Mouse (Mus musculus): ENCODE results near the gene Atp5j2. TPM values are rescaled to one million over a fixed set of nuclear protein-coding genes. Genes with fewer than 3 reads are reported as not detected.

Atp5j2 gene
- polyA plus RNA-seq, 2 experiments, result 190 to 454 TPM

DNA sequence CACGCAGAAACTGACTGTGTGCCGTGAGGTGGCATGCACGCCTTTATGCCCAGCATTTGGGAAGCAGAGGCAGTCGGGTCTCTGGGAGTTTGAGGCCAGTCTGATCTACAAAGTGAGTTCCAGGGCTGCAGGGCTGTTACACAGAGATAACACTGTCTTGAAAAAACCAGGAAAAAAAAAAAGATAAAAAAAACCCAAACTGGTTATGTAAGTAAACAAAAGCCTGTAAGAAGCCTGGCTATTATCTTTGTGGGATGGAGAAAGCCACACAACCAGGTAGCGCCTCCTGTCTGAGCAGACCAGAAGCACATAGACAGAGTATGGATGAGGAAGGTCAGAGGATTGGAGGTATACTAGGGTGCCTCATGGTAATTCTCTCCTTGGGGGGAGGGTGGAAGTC, 39.2 kb downstream of the Atp5j2 start:
- Histone ChIP-seq H3K4me2 (ENCODE audit: low read depth) (no peak overlapping the region), H3K9me3 (ENCODE audit: control insufficient read depth, low read length) (no peaks in the 10 kb centered on the region), H3K4me3 (ENCODE audit: insufficient read depth in 1 of 2, low read depth in 2 of 2, low read length in 2 of 2) (no peak overlapping the region), H3K9ac (replicated peaks) (no peak overlapping the region), H3K27me3 (ENCODE audit: control insufficient read depth, insufficient read depth, low read length) (no peaks in the 10 kb centered on the region), H3K27ac (peak overlapping the region; percentile 33; the same call in 1 of the 2 replicates), H3K36me3 (replicated peaks; ENCODE audit: control insufficient read depth, insufficient read depth, low read depth) (peaks cover 53% of the 10 kb centered on the region), H3K4me1 (replicated peaks; ENCODE audit: control insufficient read depth in 2 of 2, insufficient read depth in 2 of 2, low read length in 1 of 2) (peaks cover 5 to 26% of the 10 kb centered on the region in 2 experiments; a peak in 3 of 4 replicates)
- TF ChIP-seq CTCF (IDR thresholded peaks at IDR 0.05; ENCODE audit: low read depth) (peak; percentile 39; the same call in 1 of the 2 replicates), EP300 (IDR thresholded peaks at IDR 0.05; ENCODE audit: low read depth) (peak; percentile 58)
- 53% methylated on average over 5 of the region's 5 CpGs for WGBS (ENCODE audit: insufficient replicate concordance)
- DNase-seq (ENCODE audit: low read depth in 3 of 3, low spot score in 3 of 3) (peak; percentile 44 to 51 (median 45)), ATAC-seq (ENCODE audit: insufficient read depth) (peak; percentile 58)

DNA sequence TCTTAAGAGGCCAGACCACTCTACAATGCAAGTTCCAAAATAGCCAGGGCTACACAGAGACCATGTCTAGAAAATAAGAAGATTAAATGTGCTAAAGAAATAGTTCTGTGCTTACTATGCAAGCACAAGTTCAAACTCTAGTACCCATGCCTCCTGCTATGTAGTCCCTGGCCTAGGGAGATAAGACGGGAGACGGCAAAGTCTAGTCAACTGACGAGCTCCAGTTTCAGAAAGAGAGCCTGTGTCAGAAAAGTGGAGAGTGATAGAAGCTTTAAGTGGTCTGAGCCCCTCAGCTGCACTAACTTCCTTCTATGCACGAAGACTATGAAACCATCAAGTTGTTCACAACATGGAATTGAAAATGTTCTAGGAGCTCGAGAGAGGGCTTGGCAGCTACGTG, 42.6 kb downstream of the Atp5j2 start:
- peaks cover 79% of the 10 kb centered on the region for H3K36me3 ChIP-seq (replicated peaks; ENCODE audit: control insufficient read depth, insufficient read depth, low read depth)
- peak; percentile 58 for ATAC-seq (ENCODE audit: insufficient read depth)
- 47% methylated on average over 6 of the region's 6 CpGs for WGBS (ENCODE audit: insufficient replicate concordance)

DNA sequence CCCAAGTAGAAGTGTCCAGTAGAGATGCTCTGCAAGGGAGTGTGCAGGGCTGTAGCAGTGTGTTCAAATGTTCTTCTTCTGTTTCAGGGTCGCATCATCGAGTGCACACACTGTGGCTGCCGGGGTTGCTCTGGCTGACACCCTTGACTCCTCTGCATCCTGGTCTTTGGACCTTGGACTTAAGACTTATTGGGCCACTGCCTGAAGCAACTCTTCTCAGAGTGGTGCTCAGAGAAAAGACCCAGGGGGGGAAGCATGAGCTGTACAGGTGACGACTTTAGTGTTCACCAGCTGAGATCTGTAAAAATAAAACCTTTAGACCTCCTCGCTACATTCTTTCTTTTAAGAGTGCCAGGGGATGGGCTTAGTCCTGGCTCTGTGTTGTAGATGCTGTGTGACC, 44.1 kb downstream of the Atp5j2 start:
- H3K27ac ChIP-seq, result no peak overlapping the region
- no peaks in the 10 kb centered on the region for H3K27me3 ChIP-seq (ENCODE audit: control insufficient read depth, insufficient read depth, low read length)
- no peak overlapping the region for H3K4me2 ChIP-seq (ENCODE audit: low read depth)
- ATAC-seq (ENCODE audit: insufficient read depth) (no peak), DNase-seq (ENCODE audit: low read depth in 3 of 3, low spot score in 3 of 3) (no peak)
- H3K4me1 ChIP-seq (replicated peaks; ENCODE audit: control insufficient read depth in 2 of 2, insufficient read depth in 2 of 2, low read length in 1 of 2), result peaks cover 3 to 18% of the 10 kb centered on the region in 2 experiments; a peak in 3 of 4 replicates
- H3K9me3 ChIP-seq (ENCODE audit: control insufficient read depth, low read length), result no peaks in the 10 kb centered on the region
- no peak overlapping the region for H3K9ac ChIP-seq (replicated peaks)
- 88% methylated on average over 5 of the region's 5 CpGs for WGBS (ENCODE audit: insufficient replicate concordance)
- no peak overlapping the region for H3K4me3 ChIP-seq (ENCODE audit: insufficient read depth in 1 of 2, low read depth in 2 of 2, low read length in 2 of 2)
- peaks cover 87% of the 10 kb centered on the region for H3K36me3 ChIP-seq (replicated peaks; ENCODE audit: control insufficient read depth, insufficient read depth, low read depth)
- TF ChIP-seq EP300 (IDR thresholded peaks at IDR 0.05; ENCODE audit: low read depth) (no peak), CTCF (IDR thresholded peaks at IDR 0.05; ENCODE audit: low read depth) (no peak)

More for the DNA sequence above, 42.6 kb downstream of the Atp5j2 start:
- Histone ChIP-seq H3K4me3 (ENCODE audit: insufficient read depth in 1 of 2, low read depth in 2 of 2, low read length in 2 of 2) (no peak overlapping the region), H3K27ac (peak overlapping the region; percentile 29), H3K9me3 (ENCODE audit: control insufficient read depth, low read length) (no peaks in the 10 kb centered on the region), H3K4me2 (ENCODE audit: low read depth) (no peak overlapping the region), H3K27me3 (ENCODE audit: control insufficient read depth, insufficient read depth, low read length) (no peaks in the 10 kb centered on the region), H3K4me1 (replicated peaks; ENCODE audit: control insufficient read depth in 2 of 2, insufficient read depth in 2 of 2, low read length in 1 of 2) (peaks cover 5 to 26% of the 10 kb centered on the region in 2 experiments; a peak in 3 of 4 replicates), H3K9ac (replicated peaks) (no peak overlapping the region)
- TF ChIP-seq CTCF (IDR thresholded peaks at IDR 0.05; ENCODE audit: low read depth), result no peak
- peak; percentile 46; the same call in 1 of the 2 replicates for TF ChIP-seq EP300 (IDR thresholded peaks at IDR 0.05; ENCODE audit: low read depth)
- no peak for DNase-seq (ENCODE audit: low read depth in 3 of 3, low spot score in 3 of 3)

DNA sequence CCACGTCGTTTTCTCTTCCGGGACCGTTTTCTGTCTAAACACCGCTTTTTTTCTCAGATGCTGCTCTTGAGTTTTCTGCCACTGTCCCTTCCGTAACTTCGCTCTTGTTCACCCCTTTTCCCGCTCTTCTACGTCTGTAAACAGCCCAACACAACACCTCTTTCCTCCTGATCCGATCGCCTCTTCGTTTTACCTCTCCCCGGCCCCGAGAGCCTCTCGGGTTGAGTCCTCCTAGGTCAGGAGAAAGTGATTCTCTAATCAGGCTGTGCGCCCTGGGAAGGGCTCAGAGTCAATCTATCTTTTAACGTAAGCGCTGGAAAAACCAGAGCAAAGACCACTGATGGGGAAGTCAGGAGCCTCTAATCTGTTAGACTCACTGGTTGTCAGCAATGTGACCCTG, 51.3 kb downstream of the Atp5j2 start:
- peaks cover 14 to 16% of the 10 kb centered on the region in 2 experiments for H3K4me1 ChIP-seq (replicated peaks; ENCODE audit: control insufficient read depth in 2 of 2, insufficient read depth in 2 of 2, low read length in 1 of 2)
- H3K4me3 ChIP-seq (ENCODE audit: insufficient read depth in 1 of 2, low read depth in 2 of 2, low read length in 2 of 2), result peak overlapping the region; percentile 98
- peak overlapping the region; percentile 94 for H3K27ac ChIP-seq
- H3K9ac ChIP-seq (replicated peaks), result peak overlapping the region; percentile 98
- WGBS (ENCODE audit: insufficient replicate concordance), result under 1% methylated on average over 18 of the region's 18 CpGs
- ATAC-seq (ENCODE audit: insufficient read depth), result peak; percentile 31; the same call in 1 of the 2 replicates
- H3K4me2 ChIP-seq (ENCODE audit: low read depth), result peak overlapping the region; percentile 98
- H3K36me3 ChIP-seq (replicated peaks; ENCODE audit: control insufficient read depth, insufficient read depth, low read depth), result peaks cover 49% of the 10 kb centered on the region
- DNase-seq (ENCODE audit: low read depth in 3 of 3, low spot score in 3 of 3), result no peak
- no peaks in the 10 kb centered on the region for H3K27me3 ChIP-seq (ENCODE audit: control insufficient read depth, insufficient read depth, low read length)
- TF ChIP-seq EP300 (IDR thresholded peaks at IDR 0.05; ENCODE audit: low read depth) (no peak), CTCF (IDR thresholded peaks at IDR 0.05; ENCODE audit: low read depth) (no peak)
- no peaks in the 10 kb centered on the region for H3K9me3 ChIP-seq (ENCODE audit: control insufficient read depth, low read length)

DNA sequence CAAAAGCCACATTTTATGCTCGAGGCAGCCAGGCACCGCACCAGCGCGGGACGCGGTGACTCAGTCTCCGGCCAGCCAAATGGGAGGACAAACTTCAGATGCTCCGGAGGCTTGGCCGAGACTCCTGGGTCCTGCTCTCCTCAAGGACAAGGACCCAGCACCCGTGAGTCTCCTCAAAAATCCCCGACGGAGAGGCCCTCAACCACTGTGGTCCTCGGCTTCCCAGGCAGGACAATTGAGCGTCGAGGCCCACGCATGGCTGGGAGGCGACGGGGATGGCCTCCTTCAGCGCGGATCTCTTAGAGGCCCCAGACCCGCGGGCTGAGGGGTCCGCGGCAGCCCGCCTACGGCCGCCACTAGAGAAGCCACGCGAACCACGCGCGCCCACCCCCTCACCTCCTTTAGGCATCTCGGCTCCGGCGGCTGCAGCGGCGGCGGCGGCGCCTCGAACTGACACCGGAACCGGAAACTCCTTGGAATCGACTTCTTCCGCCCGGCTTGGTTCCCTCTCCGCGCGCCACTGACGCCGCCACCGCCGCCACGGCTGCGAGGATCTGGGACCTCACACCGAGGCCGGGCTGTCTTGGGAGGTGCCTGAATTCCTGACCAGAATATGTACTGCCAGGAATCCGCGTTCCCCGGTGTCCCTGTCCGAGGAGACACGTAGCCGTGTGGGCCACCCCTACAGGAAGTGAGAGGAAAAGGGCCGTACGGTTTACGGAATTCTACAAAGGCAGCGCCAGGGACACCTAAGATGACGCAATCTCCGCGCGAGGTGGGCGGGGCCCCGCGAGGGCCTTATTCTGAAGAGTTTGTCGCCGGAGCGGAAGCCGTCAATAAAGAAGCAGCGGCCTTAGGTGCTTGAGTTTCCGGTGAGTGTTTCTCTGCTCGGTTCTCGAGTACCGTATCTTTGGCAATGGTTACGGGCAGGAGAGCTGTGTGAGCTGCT, 52.0 kb downstream of the Atp5j2 start, which contains the start of the genes Pdap1 and Bud31:
Pdap1 (minus strand) TSS at position 668 of the 949 bp plus-strand sequence.
Bud31 (plus strand) TSS at position 792 of the 949 bp plus-strand sequence.
- ATAC-seq (ENCODE audit: insufficient read depth), result peak; percentile 93
- WGBS (ENCODE audit: insufficient replicate concordance), result under 1% methylated on average over 84 of the region's 84 CpGs

More for the DNA sequence above, 52.0 kb downstream of the Atp5j2 start, which contains the start of the genes Pdap1 and Bud31:
- DNase-seq (ENCODE audit: low read depth in 3 of 3, low spot score in 3 of 3), result peak; percentile 81 to 86 (median 82)
- Histone ChIP-seq H3K36me3 (replicated peaks; ENCODE audit: control insufficient read depth, insufficient read depth, low read depth) (peaks cover 48% of the 10 kb centered on the region), H3K27ac (peak within 1 kb of the TSS; percentile 94), H3K9me3 (ENCODE audit: control insufficient read depth, low read length) (no peaks in the 10 kb centered on the region), H3K4me1 (replicated peaks; ENCODE audit: control insufficient read depth in 2 of 2, insufficient read depth in 2 of 2, low read length in 1 of 2) (peaks cover 14 to 16% of the 10 kb centered on the region in 2 experiments), H3K4me2 (ENCODE audit: low read depth) (peak within 1 kb of the TSS; percentile 98), H3K4me3 (ENCODE audit: insufficient read depth in 1 of 2, low read depth in 2 of 2, low read length in 2 of 2) (peak within 1 kb of the TSS; percentile 98), H3K27me3 (ENCODE audit: control insufficient read depth, insufficient read depth, low read length) (no peaks in the 10 kb centered on the region), H3K9ac (replicated peaks) (peak within 1 kb of the TSS; percentile 98)
- TF ChIP-seq EP300 (IDR thresholded peaks at IDR 0.05; ENCODE audit: low read depth) (peak; percentile 85), CTCF (IDR thresholded peaks at IDR 0.05; ENCODE audit: low read depth) (peak; percentile 18; the same call in 1 of the 2 replicates)

Data from liver, embryonic 14.5 days (tissue).